Mouse (Mus musculus) heart, embryonic 13.5 days (tissue): ENCODE data around the gene Ccdc187. TPM values are rescaled to one million over a fixed set of nuclear protein-coding genes. Genes with fewer than 3 reads are reported as not detected.

Experiments
- polyA plus RNA-seq: library from polyadenylated mRNA; unstranded; fragments of >200 nt; fragmentation: Nextera tagmentation; extraction: Ambion mirVana; gene quantifications from 2 replicates; pipeline ENCODE4 v1.2.1, GENCODE M21; 2015

The Ccdc187 gene
- polyA plus RNA-seq, 1 experiment from 2014 or later: 0.24 TPM

Other genes starting within 250 kb of the Ccdc187 start
- 5.4 and 6.1 TPM in 2 replicates for gene Nacc2, start 171.3 kb downstream of the Ccdc187 start, polyA plus RNA-seq
- 0.23 TPM in 1 of 2 replicates, not detected in the other for gene Lhx3, start 86.3 kb downstream of the Ccdc187 start, polyA plus RNA-seq
- gene Qsox2, start 57.0 kb downstream of the Ccdc187 start, polyA plus RNA-seq: 11.3 and 11.6 TPM in 2 replicates
- gene Gpsm1, start 21.0 kb upstream of the Ccdc187 start, polyA plus RNA-seq: 37.3 TPM in 2 replicates
- 27.5 and 28.7 TPM in 2 replicates for gene Dnlz, start 57.6 kb upstream of the Ccdc187 start, polyA plus RNA-seq
- 0.41 and 0.62 TPM in 2 replicates for gene Card9, start 66.4 kb upstream of the Ccdc187 start, polyA plus RNA-seq
- 15.7 and 18.9 TPM in 2 replicates for gene Snapc4, start 86.1 kb upstream of the Ccdc187 start, polyA plus RNA-seq
- gene Entr1, start 94.8 kb upstream of the Ccdc187 start, polyA plus RNA-seq: 70.8 and 72.4 TPM in 2 replicates
- 115 and 123 TPM in 2 replicates for gene Pmpca, start 94.8 kb upstream of the Ccdc187 start, polyA plus RNA-seq
- 13.2 and 15.5 TPM in 2 replicates for gene Inpp5e, start 114.6 kb upstream of the Ccdc187 start, polyA plus RNA-seq
- 12.8 and 13.8 TPM in 2 replicates for gene Sec16a, start 150.7 kb upstream of the Ccdc187 start, polyA plus RNA-seq
- 11.4 and 12.1 TPM in 2 replicates for gene Notch1, start 222.1 kb upstream of the Ccdc187 start, polyA plus RNA-seq